In genomic region chr17:31739586-31739985, GRCm38 (mm10) we compare ENCODE assay signal across 13 mouse cellular contexts.
A peak's percentile ranks its signal among the peaks of the same experiment; 100 is the strongest.
DNase-seq lines count a peak whose midpoint lies in the region; ATAC-seq and TF ChIP-seq lines count a peak whose summit lies in the region.
"Had no signal": no experiment of that assay in that cellular context is flagged by ENCODE, and none has a peak within 500 bp of the region (broad histone marks: within the 10 kb centered on the region; RNA-seq: fewer than 3 reads in every experiment).

No protein-coding gene starts in this region.

- no peak overlapping the region for H3K4me3 ChIP-seq in limb, embryonic 15.5 days
- no peak overlapping the region for H3K4me3 ChIP-seq in limb, embryonic 10.5 days
- no peak overlapping the region for H3K4me3 ChIP-seq in kidney, adult 2 months (ENCODE audit: insufficient read depth, low read depth, low read length)
- no peak overlapping the region for H3K4me3 ChIP-seq in kidney, embryonic 15.5 days (replicated peaks)
- H3K4me3 ChIP-seq in lung, postnatal 0 days (ENCODE audit: low read depth, low read length) = no peak overlapping the region
- H3K4me3 ChIP-seq: forebrain, embryonic 13.5 days; left cerebral cortex, adult 2 months; midbrain, embryonic 10.5 days had no signal

- H3K4me2 ChIP-seq in limb, embryonic 15.5 days = no peak overlapping the region
- no peak overlapping the region for H3K4me2 ChIP-seq in kidney, embryonic 15.5 days
- no peak overlapping the region for H3K4me2 ChIP-seq in lung, postnatal 0 days (replicated peaks; ENCODE audit: low read depth, low read length)
- H3K4me2 ChIP-seq: forebrain, embryonic 13.5 days had no signal

- H3K36me3 ChIP-seq in limb, embryonic 15.5 days = no peaks in the 10 kb centered on the region
- no peaks in the 10 kb centered on the region for H3K36me3 ChIP-seq in limb, embryonic 10.5 days
- H3K36me3 ChIP-seq in kidney, adult 2 months (ENCODE audit: control insufficient read depth, insufficient read depth, low read length) = no peaks in the 10 kb centered on the region
- H3K36me3 ChIP-seq in kidney, embryonic 15.5 days = no peaks in the 10 kb centered on the region
- no peaks in the 10 kb centered on the region for H3K36me3 ChIP-seq in lung, postnatal 0 days (ENCODE audit: insufficient read depth, low read length)
- H3K36me3 ChIP-seq: midbrain, embryonic 10.5 days had no signal

- no peak for ATAC-seq in limb, embryonic 15.5 days (ENCODE audit: insufficient number of reproducible peaks, low FRiP score, low TSS enrichment, low read depth)
- ATAC-seq in kidney, embryonic 15.5 days (replicated peaks; ENCODE audit: low FRiP score) = no peak
- peak; percentile 24; the same call in 1 of the 2 replicates for ATAC-seq in lung, postnatal 0 days
- ATAC-seq in monocyte, adult 5-6 weeks (replicated peaks; ENCODE audit: insufficient number of reproducible peaks, low FRiP score, low TSS enrichment, poor library complexity, severe bottlenecking) = no peak
- no peak for ATAC-seq in frontal cortex, adult (ENCODE audit: low TSS enrichment)
- ATAC-seq: forebrain, embryonic 13.5 days had no signal

- WGBS in limb, embryonic 15.5 days = 37% methylated on average over 11 of the region's 11 CpGs
- WGBS in limb, embryonic 10.5 days = 80% methylated on average over 11 of the region's 11 CpGs
- WGBS in kidney, adult 2 months = 34% methylated on average over 11 of the region's 11 CpGs
- WGBS in kidney, embryonic 15.5 days = 53% methylated on average over 11 of the region's 11 CpGs
- 41% methylated on average over 11 of the region's 11 CpGs for WGBS in lung, postnatal 0 days

- no peak for TF ChIP-seq EP300 in lung, postnatal 0 days (IDR thresholded peaks at IDR 0.05)

- no peaks in the 10 kb centered on the region for H3K27me3 ChIP-seq in limb, embryonic 15.5 days
- no peaks in the 10 kb centered on the region for H3K27me3 ChIP-seq in limb, embryonic 10.5 days (ENCODE audit: low read depth, poor library complexity, severe bottlenecking)
- no peaks in the 10 kb centered on the region for H3K27me3 ChIP-seq in kidney, adult 2 months (replicated peaks; ENCODE audit: control insufficient read depth, insufficient read depth, low read length)
- H3K27me3 ChIP-seq in kidney, embryonic 15.5 days = no peaks in the 10 kb centered on the region
- H3K27me3 ChIP-seq in lung, postnatal 0 days (replicated peaks; ENCODE audit: insufficient read depth, low read length) = no peaks in the 10 kb centered on the region
- H3K27me3 ChIP-seq: forebrain, embryonic 13.5 days had no signal

- H3K9ac ChIP-seq in limb, embryonic 15.5 days = no peak overlapping the region
- H3K9ac ChIP-seq in kidney, embryonic 15.5 days = no peak overlapping the region
- H3K9ac ChIP-seq in lung, postnatal 0 days (replicated peaks; ENCODE audit: low read depth) = no peak overlapping the region
- H3K9ac ChIP-seq: forebrain, embryonic 13.5 days had no signal

- DNase-seq in limb, embryonic 10.5 days (ENCODE audit: low spot score) = no peak
- DNase-seq in kidney, adult 2 months = peak; percentile 80
- DNase-seq in lung, postnatal 0 days (ENCODE audit: low spot score) = peak; percentile 26
- DNase-seq: cerebellum, adult 8-10 months; right cerebral cortex, postnatal 25 days; thymus, postnatal 4 days had no signal

- H3K27ac ChIP-seq in limb, embryonic 15.5 days = 0 out of 2 replicates have a peak overlapping the region, but pooled peaks have one; percentile 13
- H3K27ac ChIP-seq in limb, embryonic 10.5 days = no peak overlapping the region
- H3K27ac ChIP-seq in kidney, adult 2 months (ENCODE audit: insufficient read depth, low read depth, low read length) = peak overlapping the region; percentile 46
- H3K27ac ChIP-seq in kidney, embryonic 15.5 days = 0 out of 2 replicates have a peak overlapping the region, but pooled peaks have one; percentile 20
- H3K27ac ChIP-seq in lung, postnatal 0 days (ENCODE audit: low read length) = peak overlapping the region; percentile 29
- H3K27ac ChIP-seq: forebrain, embryonic 13.5 days; left cerebral cortex, adult 2 months; midbrain, embryonic 10.5 days had no signal

- no peak for TF ChIP-seq CTCF in kidney, adult 2 months (conservative IDR thresholded peaks at IDR 0.05; ENCODE audit: insufficient read depth, insufficient read length, low read depth, low read length)
- no peak for TF ChIP-seq CTCF in lung, postnatal 0 days (IDR thresholded peaks at IDR 0.05)

- no peak for TF ChIP-seq POLR2A in kidney, adult 2 months (IDR thresholded peaks at IDR 0.05; ENCODE audit: low read depth, low read length)

- H3K9me3 ChIP-seq in limb, embryonic 15.5 days = no peaks in the 10 kb centered on the region
- no peaks in the 10 kb centered on the region for H3K9me3 ChIP-seq in limb, embryonic 10.5 days (replicated peaks)
- H3K9me3 ChIP-seq in kidney, embryonic 15.5 days (replicated peaks) = no peaks in the 10 kb centered on the region
- H3K9me3 ChIP-seq in lung, postnatal 0 days (ENCODE audit: low read length) = no peaks in the 10 kb centered on the region
- H3K9me3 ChIP-seq: forebrain, embryonic 13.5 days; midbrain, embryonic 10.5 days had no signal

- H3K4me1 ChIP-seq in limb, embryonic 15.5 days = peaks cover 17% of the 10 kb centered on the region; the same call in 1 of the 2 replicates
- H3K4me1 ChIP-seq in limb, embryonic 10.5 days = peaks cover 19% of the 10 kb centered on the region
- peaks cover 13% of the 10 kb centered on the region; the same call in 1 of the 2 replicates for H3K4me1 ChIP-seq in kidney, adult 2 months (ENCODE audit: control insufficient read depth, insufficient read depth, low read length)
- peaks cover 8% of the 10 kb centered on the region; the same call in 1 of the 2 replicates for H3K4me1 ChIP-seq in kidney, embryonic 15.5 days
- peaks cover 12% of the 10 kb centered on the region; the same call in 1 of the 2 replicates for H3K4me1 ChIP-seq in lung, postnatal 0 days (ENCODE audit: insufficient read depth, low read depth, low read length)
- H3K4me1 ChIP-seq: forebrain, embryonic 13.5 days had no signal
